Mouse (Mus musculus) heart, embryonic 10.5 days (tissue): ENCODE data around the gene Wdpcp. TPM values are rescaled to one million over a fixed set of nuclear protein-coding genes. Genes with fewer than 3 reads are reported as not detected.

Experiments used
- DNase-seq: peaks from one replicate; pipeline ENCODE4 v3.0.0-alpha.2; 2017; ENCODE audit warnings: low spot score
- H3K27ac ChIP-seq: fragments of 300-500 bp; sonication (generic); 2 replicates; pipeline ENCODE4 v1.5.1; 2016; ENCODE audit warnings: mild to moderate bottlenecking
- H3K27me3 ChIP-seq: fragments of 300-500 bp; sonication (generic); 2 replicates; pipeline ENCODE4 v1.6.1; 2016; ENCODE audit warnings: mild to moderate bottlenecking; ENCODE audit not compliant: poor library complexity, insufficient read depth, severe bottlenecking
- H3K36me3 ChIP-seq: fragments of 300-500 bp; sonication (generic); 2 replicates; pipeline ENCODE4 v1.6.1; 2016; ENCODE audit warnings: mild to moderate bottlenecking, moderate library complexity
- H3K4me1 ChIP-seq: fragments of 300-500 bp; sonication (generic); 2 replicates; pipeline ENCODE4 v1.6.1; 2016; ENCODE audit warnings: mild to moderate bottlenecking
- H3K4me3 ChIP-seq: fragments of 300-500 bp; sonication (generic); 2 replicates; pipeline ENCODE4 v1.5.1; 2016; ENCODE audit warnings: mild to moderate bottlenecking, moderate library complexity
- H3K9me3 ChIP-seq: fragments of 300-500 bp; sonication (generic); 2 replicates; pipeline ENCODE4 v1.6.1; 2016; ENCODE audit warnings: mild to moderate bottlenecking, moderate library complexity
- WGBS: fragments of 180-500 bp; shearing (Covaris S2); methylation state at CpG from one replicate; pipeline ENCODE4 v1.1.7; 2016; 5-methylcytosine and 5-hydroxymethylcytosine counted together
- microRNA-seq: library from miRNA; unstranded; fragments of <30 nt; microRNA quantifications from one replicate; pipeline ENCODE4, GENCODE M21; 2017
- polyA plus RNA-seq: library from polyadenylated mRNA; unstranded; fragments of >200 nt; fragmentation: Nextera tagmentation; extraction: Ambion mirVana; gene quantifications from 2 replicates; pipeline ENCODE4 v1.2.1, GENCODE M21; 2016

Wdpcp gene
- polyA plus RNA-seq, 1 experiment from 2014 or later = 7.0 TPM

DNA sequence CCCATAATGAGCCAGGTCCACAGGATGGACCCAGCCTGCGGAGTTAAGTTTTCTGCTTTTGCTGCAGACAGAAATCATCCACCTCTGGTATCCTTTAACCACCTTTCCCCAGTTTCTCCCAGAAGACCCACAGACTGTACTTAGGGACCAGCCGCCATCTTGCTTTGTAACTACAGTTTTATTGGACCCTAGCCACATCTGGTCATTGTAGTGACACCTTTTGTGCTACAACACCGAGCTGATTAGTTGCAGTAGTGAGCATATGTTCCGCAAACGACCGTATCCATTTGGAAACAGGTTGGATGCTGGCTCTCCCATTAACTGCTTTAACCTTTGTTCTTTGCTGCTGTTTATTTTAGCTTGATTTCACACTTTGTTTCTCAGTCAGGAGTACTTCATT lies 292.5 kb downstream of the Wdpcp start:
- peaks cover 3% of the 10 kb centered on the region; the same call in 1 of the 2 replicates for H3K9me3 ChIP-seq
- no peak for DNase-seq
- H3K27ac ChIP-seq = no peak overlapping the region
- WGBS = 83% methylated on average over 6 of the region's 6 CpGs
- peaks cover 5% of the 10 kb centered on the region; the same call in 1 of the 2 replicates for H3K4me1 ChIP-seq
- H3K27me3 ChIP-seq = no peaks in the 10 kb centered on the region
- H3K36me3 ChIP-seq = no peaks in the 10 kb centered on the region
- no peak overlapping the region for H3K4me3 ChIP-seq

DNA sequence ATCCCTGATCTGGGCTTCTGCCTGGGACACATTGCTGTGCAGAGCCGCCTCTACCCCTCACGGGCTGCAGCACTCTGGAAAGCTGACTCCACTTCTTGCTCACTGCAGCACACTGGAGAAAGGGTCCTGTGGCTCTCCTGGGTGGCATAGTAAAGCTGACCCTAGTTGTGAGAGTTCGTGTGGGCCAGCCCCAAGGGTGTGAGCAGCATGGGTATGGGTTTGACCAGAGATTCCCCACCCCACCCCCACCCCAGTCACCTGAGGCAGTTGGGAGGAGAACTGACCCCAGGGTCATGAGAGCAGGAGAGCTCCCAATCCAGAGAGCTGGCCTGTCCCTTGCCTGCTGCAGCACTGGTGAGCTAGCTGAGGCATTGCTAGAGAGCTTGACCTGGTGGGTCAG lies 296.6 kb downstream of the Wdpcp start:
- H3K9me3 ChIP-seq = no peaks in the 10 kb centered on the region
- H3K27me3 ChIP-seq = no peaks in the 10 kb centered on the region
- H3K4me3 ChIP-seq = no peak overlapping the region
- no peaks in the 10 kb centered on the region for H3K36me3 ChIP-seq
- peaks cover 5% of the 10 kb centered on the region; the same call in 1 of the 2 replicates for H3K4me1 ChIP-seq
- DNase-seq = no peak
- no peak overlapping the region for H3K27ac ChIP-seq
- 60% methylated on average over 3 of the region's 3 CpGs for WGBS

DNA sequence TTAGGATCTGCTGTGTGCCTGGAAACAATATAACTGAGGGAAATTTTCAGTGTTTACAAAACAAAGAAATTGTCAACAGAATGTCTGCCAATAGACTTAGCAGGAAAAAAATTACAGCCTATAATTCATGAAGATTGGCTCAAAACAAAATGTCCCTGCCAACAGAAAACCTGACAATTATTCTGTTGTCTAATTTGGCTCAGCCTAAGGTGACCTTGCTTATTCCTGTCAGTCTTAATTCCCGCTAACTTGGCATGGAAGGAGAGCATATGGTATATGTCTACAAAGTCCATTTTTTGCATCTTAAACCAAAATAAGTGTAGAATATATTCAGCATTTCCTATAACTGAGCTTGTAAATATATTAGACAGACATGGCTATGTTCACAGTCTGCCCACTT lies 298.8 kb downstream of the Wdpcp start:
- H3K36me3 ChIP-seq = no peaks in the 10 kb centered on the region
- no peak overlapping the region for H3K27ac ChIP-seq
- no peak for DNase-seq
- no peaks in the 10 kb centered on the region for H3K4me1 ChIP-seq
- H3K9me3 ChIP-seq = no peaks in the 10 kb centered on the region
- no peak overlapping the region for H3K4me3 ChIP-seq
- WGBS = 85% methylated on average over 1 of the region's 1 CpGs
- no peaks in the 10 kb centered on the region for H3K27me3 ChIP-seq

DNA sequence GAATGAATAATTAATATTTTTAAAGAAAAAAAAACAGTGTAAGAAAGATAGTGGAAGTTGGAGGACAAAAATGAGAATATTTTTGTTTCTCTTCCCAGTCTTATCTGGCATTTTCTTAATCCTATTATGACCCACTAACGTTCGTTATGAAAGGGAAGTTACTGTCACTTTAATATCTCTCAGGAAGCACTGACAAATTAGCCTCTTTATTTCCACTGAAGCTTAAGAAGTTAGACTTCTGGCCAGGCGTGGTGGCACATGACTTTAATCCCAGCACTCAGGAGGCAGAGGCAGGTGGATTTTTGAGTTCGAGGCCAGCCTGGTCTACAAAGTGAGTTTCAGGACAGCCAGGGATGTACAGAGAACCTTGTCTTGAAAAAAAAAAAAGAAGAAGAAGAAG lies 299.7 kb downstream of the Wdpcp start:
- Histone ChIP-seq H3K27me3 (no peaks in the 10 kb centered on the region), H3K27ac (no peak overlapping the region), H3K4me3 (no peak overlapping the region), H3K9me3 (no peaks in the 10 kb centered on the region), H3K4me1 (no peaks in the 10 kb centered on the region), H3K36me3 (no peaks in the 10 kb centered on the region)
- 72% methylated on average over 4 of the region's 4 CpGs for WGBS
- no peak for DNase-seq

DNA sequence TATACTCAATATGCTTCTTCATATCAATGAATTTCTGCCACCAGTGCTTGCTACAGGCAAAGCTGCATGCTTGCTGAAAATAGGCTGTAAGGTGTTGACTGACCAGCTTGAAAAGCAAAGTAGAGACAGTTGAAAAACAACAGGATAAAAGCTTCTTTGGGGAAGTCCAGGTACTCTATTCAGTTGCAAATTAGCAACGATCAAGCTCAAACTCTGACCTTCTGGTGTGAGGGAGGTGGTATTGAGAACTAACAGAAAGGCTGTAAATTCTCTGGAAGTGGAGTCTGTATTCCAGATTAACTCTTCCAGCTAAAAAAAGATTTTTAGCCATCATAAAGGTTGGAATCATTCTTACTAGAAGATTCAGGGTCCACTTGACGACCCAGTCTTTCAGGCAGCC lies 303.0 kb downstream of the Wdpcp start:
- no peak for DNase-seq
- WGBS = 85% methylated on average over 2 of the region's 2 CpGs
- Histone ChIP-seq H3K9me3 (no peaks in the 10 kb centered on the region), H3K27me3 (no peaks in the 10 kb centered on the region), H3K4me1 (no peaks in the 10 kb centered on the region), H3K27ac (no peak overlapping the region), H3K4me3 (no peak overlapping the region), H3K36me3 (no peaks in the 10 kb centered on the region)

DNA sequence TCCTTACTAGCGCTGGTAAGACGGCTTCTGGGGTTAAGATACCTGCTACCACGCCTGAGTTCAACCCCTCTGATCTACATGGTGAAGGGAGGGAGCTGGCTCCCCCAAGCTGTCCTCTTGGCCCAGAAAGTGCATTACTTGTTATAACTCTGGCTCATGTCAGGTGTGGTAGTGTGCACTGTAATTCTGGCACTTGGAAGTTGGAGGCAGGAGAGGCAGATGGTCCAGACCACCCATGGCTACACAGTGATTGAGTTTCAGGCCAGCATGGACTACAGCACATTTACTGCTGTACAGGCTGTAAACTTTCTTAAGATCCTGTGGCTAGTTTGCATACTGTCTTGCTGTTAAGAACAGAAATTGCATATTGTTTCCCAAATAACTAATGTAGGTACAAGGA lies 322.7 kb downstream of the Wdpcp start:
- Histone ChIP-seq H3K4me3 (no peak overlapping the region), H3K27ac (no peak overlapping the region), H3K36me3 (no peaks in the 10 kb centered on the region), H3K27me3 (no peaks in the 10 kb centered on the region), H3K4me1 (no peaks in the 10 kb centered on the region), H3K9me3 (no peaks in the 10 kb centered on the region)
- 73% methylated on average over 3 of the region's 3 CpGs for WGBS
- no peak for DNase-seq

DNA sequence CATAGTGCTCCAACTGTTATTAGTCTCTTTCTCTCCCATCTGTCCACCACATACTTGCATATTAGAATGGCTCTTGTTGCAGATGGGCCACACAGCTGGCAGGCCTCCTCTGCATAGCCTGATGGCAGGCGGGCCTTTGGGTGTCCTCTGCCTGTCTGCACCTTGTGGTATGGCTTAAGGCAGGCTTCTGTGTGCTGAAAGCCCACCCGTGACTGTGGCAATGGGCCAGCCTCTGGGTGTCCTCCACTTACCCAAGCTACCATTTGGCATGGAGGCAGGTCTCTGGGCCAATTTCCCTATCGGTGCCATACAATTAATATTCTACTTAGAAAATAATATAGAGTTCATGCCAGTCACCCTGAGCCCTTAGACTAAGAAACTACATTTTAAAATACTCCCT lies 350.5 kb downstream of the Wdpcp start:
- H3K27ac ChIP-seq = no peak overlapping the region
- no peaks in the 10 kb centered on the region for H3K9me3 ChIP-seq
- no peak for DNase-seq
- H3K4me1 ChIP-seq = no peaks in the 10 kb centered on the region
- WGBS = 89% methylated on average over 3 of the region's 3 CpGs
- H3K36me3 ChIP-seq = no peaks in the 10 kb centered on the region
- H3K4me3 ChIP-seq = no peak overlapping the region
- H3K27me3 ChIP-seq = no peaks in the 10 kb centered on the region

Small RNAs within 50 kb of the gene (microRNA-seq; reads per million reads assigned to microRNA genes)
- not detected for gene Gm22990

Other genes starting within 250 kb of the Wdpcp start
- 150 and 200 TPM in 2 replicates for gene Ugp2, start 201.0 kb upstream of the Wdpcp start, polyA plus RNA-seq
- 800 and 1,183 TPM in 2 replicates for gene Mdh1, start 132 bp downstream of the Wdpcp start, polyA plus RNA-seq